Mouse (Mus musculus) CH12.LX (cell line): Measurements from ENCODE around the gene Myzap. TPM values are rescaled to one million over a fixed set of nuclear protein-coding genes. Genes with fewer than 3 reads are reported as not detected.

Experiments
- DNase-seq: peaks from one replicate; pipeline ENCODE4 v3.0.0-alpha.2; 2013; ENCODE audit errors: extremely low read depth
- H3K27ac ChIP-seq: 2 replicates; pipeline ENCODE4 v1.5.1; 2012; ENCODE audit warnings: low read depth, mild to moderate bottlenecking, control low read depth, moderate library complexity; ENCODE audit not compliant: insufficient read depth
- H3K27me3 ChIP-seq: replicated peaks from 2 replicates; pipeline ENCODE3; 2012; ENCODE audit warnings: inconsistent platforms
- H3K36me3 ChIP-seq, 2 experiments: replicated peaks in 1 of 2; 2 replicates each; pipeline versions ENCODE3 to v1.6.1; 2012; ENCODE audit warnings: inconsistent platforms in 1 of 2, low read length in 1 of 2, mild to moderate bottlenecking in 1 of 2, mixed read lengths in 1 of 2, moderate library complexity in 1 of 2; ENCODE audit not compliant: control insufficient read depth in 1 of 2, insufficient read depth in 1 of 2
- H3K4me1 ChIP-seq, 2 experiments: 2 replicates each; pipeline ENCODE4 v1.6.1; 2012; ENCODE audit warnings: inconsistent platforms in 1 of 2, moderate library complexity in 1 of 2; ENCODE audit not compliant: insufficient read depth in 2 of 2, control insufficient read depth in 1 of 2
- H3K4me2 ChIP-seq: 2 replicates; pipeline ENCODE4 v1.6.1; 2012; ENCODE audit warnings: low read depth, mild to moderate bottlenecking, control low read depth; ENCODE audit not compliant: poor library complexity, insufficient read depth, severe bottlenecking
- H3K4me3 ChIP-seq, 3 experiments: fragments of 150-350 bp in 1 of 3; sonication (generic) in 1 of 3; replicated peaks in 1 of 3; 2 replicates each; pipeline versions ENCODE3 to v1.5.1; 2011 to 2012; ENCODE audit warnings: low read depth in 2 of 3, low read length in 2 of 3, mild to moderate bottlenecking in 2 of 3, moderate library complexity in 2 of 3, control low read depth in 1 of 3, improper control_type of control experiment in 1 of 3, inconsistent platforms in 1 of 3, mixed read lengths in 1 of 3; ENCODE audit not compliant: poor library complexity in 1 of 3
- H3K79me2 ChIP-seq: replicated peaks from 2 replicates; pipeline ENCODE4 v1.6.1; 2012; ENCODE audit warnings: mild to moderate bottlenecking, moderate library complexity; ENCODE audit not compliant: control insufficient read depth, poor library complexity, insufficient read depth, severe bottlenecking; ENCODE audit errors: extremely low read depth
- H3K9ac ChIP-seq: 2 replicates; pipeline ENCODE4 v1.6.1; 2012; ENCODE audit warnings: low read depth, mild to moderate bottlenecking, control low read depth, moderate library complexity; ENCODE audit not compliant: insufficient read depth
- H3K9me3 ChIP-seq: replicated peaks from 2 replicates; pipeline ENCODE3; 2012; ENCODE audit warnings: low read length, inconsistent platforms, mixed read lengths
- BHLHE40 ChIP-seq: IDR thresholded peaks from 2 replicates; pipeline ENCODE4 v1.6.1; 2011; ENCODE audit warnings: mild to moderate bottlenecking, low read depth, low read length, improper control_type of control experiment
- CHD1 ChIP-seq: IDR thresholded peaks from 2 replicates; pipeline ENCODE4 v1.6.1; 2012; ENCODE audit warnings: low read depth, low read length, improper control_type of control experiment, inconsistent platforms
- CTCF ChIP-seq, 2 experiments: IDR thresholded peaks in 1 of 2; conservative IDR thresholded peaks in 1 of 2; 2 replicates each; pipeline ENCODE4 v1.5.1; 2011 to 2012; ENCODE audit warnings: low read depth in 2 of 2, low read length in 2 of 2, improper control_type of control experiment in 1 of 2, inconsistent platforms in 1 of 2, mild to moderate bottlenecking in 1 of 2, moderate library complexity in 1 of 2
- E2F4 ChIP-seq: IDR thresholded peaks from 2 replicates; pipeline ENCODE4 v1.6.1; 2011; ENCODE audit warnings: low read depth, low read length, improper control_type of control experiment; ENCODE audit not compliant: insufficient replicate concordance
- GABPA ChIP-seq: IDR thresholded peaks from 2 replicates; pipeline ENCODE4 v1.6.1; 2012; ENCODE audit warnings: low read depth, low read length, improper control_type of control experiment, inconsistent platforms; ENCODE audit not compliant: insufficient replicate concordance
- HCFC1 ChIP-seq: IDR thresholded peaks from 2 replicates; pipeline ENCODE4 v1.6.1; 2012; ENCODE audit warnings: low read depth, mild to moderate bottlenecking, inconsistent platforms, low read length, improper control_type of control experiment
- JUN ChIP-seq: IDR thresholded peaks from 2 replicates; pipeline ENCODE4 v1.6.1; 2011; ENCODE audit warnings: low read depth, mild to moderate bottlenecking, low read length, improper control_type of control experiment, moderate library complexity; ENCODE audit not compliant: insufficient read depth
- KAT2A ChIP-seq: IDR thresholded peaks from 2 replicates; pipeline ENCODE4 v1.6.1; 2012; ENCODE audit warnings: low read length, improper control_type of control experiment, inconsistent platforms; ENCODE audit not compliant: insufficient replicate concordance
- MAFK ChIP-seq: IDR thresholded peaks from 2 replicates; pipeline ENCODE4 v1.6.1; 2011; ENCODE audit warnings: low read length, improper control_type of control experiment; ENCODE audit not compliant: insufficient replicate concordance
- MAX ChIP-seq: IDR thresholded peaks from 2 replicates; pipeline ENCODE4 v1.6.1; 2011; ENCODE audit warnings: low read length, improper control_type of control experiment
- MYC ChIP-seq: IDR thresholded peaks from 2 replicates; pipeline ENCODE4 v1.6.1; 2011; ENCODE audit warnings: low read depth, mild to moderate bottlenecking, improper control_type of control experiment, low read length
- NELFE ChIP-seq: IDR thresholded peaks from 2 replicates; pipeline ENCODE4 v1.6.1; 2011; ENCODE audit warnings: low read depth, low read length, improper control_type of control experiment
- RCOR1 ChIP-seq: conservative IDR thresholded peaks from 2 replicates; pipeline ENCODE4 v1.6.1; 2012; ENCODE audit warnings: low read depth, mild to moderate bottlenecking, inconsistent platforms, low read length, improper control_type of control experiment
- SIN3A ChIP-seq: IDR thresholded peaks from 2 replicates; pipeline ENCODE4 v1.6.1; 2012; ENCODE audit warnings: low read length, improper control_type of control experiment, inconsistent platforms
- UBTF ChIP-seq: IDR thresholded peaks from 2 replicates; pipeline ENCODE4 v1.6.1; 2012; ENCODE audit warnings: low read depth, mild to moderate bottlenecking, inconsistent platforms, low read length, improper control_type of control experiment, moderate library complexity
- USF1 ChIP-seq: IDR thresholded peaks from 2 replicates; pipeline ENCODE4 v1.6.1; 2014; ENCODE audit warnings: low read depth, mild to moderate bottlenecking, inconsistent platforms, low read length, improper control_type of control experiment
- USF2 ChIP-seq: conservative IDR thresholded peaks from 2 replicates; pipeline ENCODE4 v1.6.1; 2011; ENCODE audit warnings: low read depth, low read length, improper control_type of control experiment
- ZC3H11A ChIP-seq: IDR thresholded peaks from 2 replicates; pipeline ENCODE4 v1.6.1; 2012; ENCODE audit warnings: low read depth, mild to moderate bottlenecking, inconsistent platforms, low read length, improper control_type of control experiment
- ZNF384 ChIP-seq: IDR thresholded peaks from 2 replicates; pipeline ENCODE4 v1.6.1; 2012; ENCODE audit warnings: low read depth, low read length, improper control_type of control experiment, inconsistent platforms
- dilution Hi-C: fragments of 300-500 bp; cut with MboI; formaldehyde crosslinking; loops from 2 replicates; pipeline ENCODE4 v1.14.3; 2020; ENCODE audit warnings: low sequenced_read_pairs; ENCODE audit not compliant: extremely low pct_unique_long_range_greater_than_20kb, extremely low pct_ligation_motif_present
- in situ Hi-C: fragments of 300-500 bp; cut with MboI; formaldehyde crosslinking; loops from 3 replicates; pipeline ENCODE4 v1.14.3; 2019; ENCODE audit warnings: low sequenced_read_pairs, low pct_ligation_motif_present, low pct_unique_long_range_greater_than_20kb, mixed read lengths
- polyA plus RNA-seq: library from polyadenylated mRNA; unstranded; fragments of >175 nt; gene quantifications from 2 replicates; pipeline ENCODE4 v1.2.1, GENCODE M21; 2012; ENCODE audit warnings: low read depth; ENCODE audit not compliant: insufficient read length
- total RNA-seq, 2 experiments: library from RNA; depleted of rRNA; stranded (reverse); fragments of 300-350 nt in 1 of 2; fragments of >200 nt in 1 of 2; gene quantifications; 2 replicates each; pipeline ENCODE4 v1.2.3; 2012 to 2014

Myzap gene
- total and polyA plus RNA-seq, 3 experiments: 2.9 to 7.5 (median 6.2) TPM

- Histone ChIP-seq H3K4me1 (peaks cover 0 to 4% of the 10 kb centered on the region in 2 experiments; a peak in 1 of 4 replicates), H3K9ac (no peak overlapping the region), H3K9me3 (no peaks in the 10 kb centered on the region), H3K27ac (no peak overlapping the region), H3K4me2 (no peak overlapping the region), H3K79me2 (no peaks in the 10 kb centered on the region), H3K36me3 (no peaks in the 10 kb centered on the region), H3K4me3 (no peak overlapping the region)
- in situ Hi-C loops: no loop called here
- no peak for DNase-seq
- dilution Hi-C loops: no loop called here
- TF ChIP-seq GABPA (no peak), NELFE (no peak), CHD1 (no peak), MAX (no peak), MAFK (no peak), ZNF384 (no peak), JUN (no peak), KAT2A (no peak), UBTF (no peak), SIN3A (no peak), USF2 (no peak), USF1 (no peak), CTCF (conservative IDR thresholded peaks at IDR 0.05 in 1 of 2, IDR thresholded peaks at IDR 0.05 in 1 of 2; ENCODE audit: low read depth in 2 of 2, low read length in 2 of 2) (no peak), MYC (no peak), HCFC1 (no peak), ZC3H11A (no peak)
- TF ChIP-seq, all 38 proteins: peak for 0
- no peaks in the 10 kb centered on the region for H3K27me3 ChIP-seq
These were observed 99.7 kb downstream of the Myzap start for GRCm38 (mm10) chr9:71492296-71493025.

- no peak overlapping the region for H3K9ac ChIP-seq
- dilution Hi-C loops: no loop called here
- H3K27ac ChIP-seq: no peak overlapping the region
These were observed 102.1 kb downstream of the Myzap start for GRCm38 (mm10) chr9:71490076-71490475.

More at GRCm38 (mm10) chr9:71490076-71490475, 102.1 kb downstream of the Myzap start:
- TF ChIP-seq UBTF (no peak), MAFK (no peak), E2F4 (no peak), KAT2A (no peak), USF1 (no peak), ZC3H11A (no peak), RCOR1 (no peak), GABPA (no peak), BHLHE40 (no peak), SIN3A (no peak)
- no peak overlapping the region for H3K4me2 ChIP-seq
- H3K4me3 ChIP-seq: no peak overlapping the region
- peaks cover 0 to 11% of the 10 kb centered on the region in 2 experiments; a peak in 2 of 4 replicates for H3K4me1 ChIP-seq
- in situ Hi-C loops: no loop called here
- peaks cover 6% of the 10 kb centered on the region for H3K79me2 ChIP-seq
- no peaks in the 10 kb centered on the region for H3K9me3 ChIP-seq
- no peaks in the 10 kb centered on the region for H3K36me3 ChIP-seq
- no peak for DNase-seq
- no peaks in the 10 kb centered on the region for H3K27me3 ChIP-seq
